Mouse (Mus musculus) liver, embryonic 14.5 days (tissue): ENCODE measurements around the gene Xrcc3. TPM values are rescaled to one million over a fixed set of nuclear protein-coding genes. Genes with fewer than 3 reads are reported as not detected.

Source experiments
- ATAC-seq: fragments of 200-750 bp; cut with Nextera tagmentation; 2 replicates; pipeline ENCODE4 v1.8.0; 2017; ENCODE audit warnings: moderate number of reproducible peaks, mild to moderate bottlenecking, moderate library complexity; ENCODE audit not compliant: insufficient read depth
- DNase-seq, 3 experiments: peaks; one replicate each; pipeline ENCODE4 v3.0.0-alpha.2; 2012 to 2013; ENCODE audit warnings: low read depth in 3 of 3, low spot score in 3 of 3
- H3K27ac ChIP-seq: fragments of 300-500 bp; sonication (generic); 2 replicates; pipeline ENCODE4 v1.5.1; 2014; ENCODE audit warnings: moderate library complexity, mild to moderate bottlenecking, control low read depth, inconsistent platforms
- H3K27me3 ChIP-seq: fragments of 300-500 bp; sonication (generic); 2 replicates; pipeline ENCODE4 v1.6.1; 2014; ENCODE audit warnings: mild to moderate bottlenecking, low read length, moderate library complexity; ENCODE audit not compliant: control insufficient read depth, insufficient read depth
- H3K36me3 ChIP-seq: fragments of 300-500 bp; sonication (generic); replicated peaks from 2 replicates; pipeline ENCODE4 v1.6.1; 2014; ENCODE audit warnings: low read depth; ENCODE audit not compliant: control insufficient read depth, insufficient read depth
- H3K4me1 ChIP-seq, 2 experiments: fragments of 200-500 bp in 1 of 2; fragments of 300-500 bp in 1 of 2; sonication (generic) in 1 of 2; replicated peaks; 2 replicates each; pipeline ENCODE4 v1.6.1; 2012 to 2014; ENCODE audit warnings: antibody characterized with exemption in 1 of 2, inconsistent platforms in 1 of 2, low read length in 1 of 2; ENCODE audit not compliant: control insufficient read depth in 2 of 2, insufficient read depth in 2 of 2
- H3K4me2 ChIP-seq: fragments of 300-500 bp; sonication (generic); 2 replicates; pipeline ENCODE4 v1.6.1; 2014; ENCODE audit warnings: low read depth, mild to moderate bottlenecking, control low read depth, moderate library complexity
- H3K4me3 ChIP-seq, 2 experiments: fragments of 200-500 bp in 1 of 2; fragments of 300-500 bp in 1 of 2; sonication (generic) in 1 of 2; 2 replicates each; pipeline ENCODE4 v1.5.1; 2012 to 2014; ENCODE audit warnings: low read depth in 2 of 2, low read length in 2 of 2, mild to moderate bottlenecking in 2 of 2, control low read depth in 1 of 2, inconsistent platforms in 1 of 2, moderate library complexity in 1 of 2; ENCODE audit not compliant: insufficient read depth in 1 of 2
- H3K9ac ChIP-seq: fragments of 300-500 bp; sonication (generic); replicated peaks from 2 replicates; pipeline ENCODE4 v1.6.1; 2014; ENCODE audit warnings: mild to moderate bottlenecking, control low read depth, moderate library complexity
- H3K9me3 ChIP-seq: fragments of 300-500 bp; sonication (generic); 2 replicates; pipeline ENCODE4 v1.6.1; 2016; ENCODE audit warnings: low read length, mixed read lengths; ENCODE audit not compliant: control insufficient read depth
- CTCF ChIP-seq: IDR thresholded peaks from 2 replicates; pipeline ENCODE4 v1.5.1; 2016; ENCODE audit warnings: antibody characterized with exemption, low read depth, control low read depth
- EP300 ChIP-seq: IDR thresholded peaks from 2 replicates; pipeline ENCODE4 v1.6.1; 2016; ENCODE audit warnings: antibody characterized with exemption, low read depth
- WGBS: fragments of 180-500 bp; shearing (Covaris S2); extraction: QIAGEN DNeasy Blood & Tissue Kit; methylation state at CpG from one replicate; pipeline ENCODE4 v1.1.7; 2014; ENCODE audit not compliant: insufficient replicate concordance; 5-methylcytosine and 5-hydroxymethylcytosine counted together
- polyA plus RNA-seq, 2 experiments: library from polyadenylated mRNA; depleted of rRNA in 1 of 2; stranded (reverse) in 1 of 2; unstranded in 1 of 2; fragments of >200 nt; fragmentation: Nextera tagmentation in 1 of 2; extraction: Ambion mirVana in 1 of 2; gene quantifications; 2 replicates each; pipeline versions ENCODE4 v1.2.1 to v1.2.3; 2012 to 2014

The Xrcc3 gene
- polyA plus RNA-seq, 2 experiments, result 6.6 to 11.7 TPM

DNA sequence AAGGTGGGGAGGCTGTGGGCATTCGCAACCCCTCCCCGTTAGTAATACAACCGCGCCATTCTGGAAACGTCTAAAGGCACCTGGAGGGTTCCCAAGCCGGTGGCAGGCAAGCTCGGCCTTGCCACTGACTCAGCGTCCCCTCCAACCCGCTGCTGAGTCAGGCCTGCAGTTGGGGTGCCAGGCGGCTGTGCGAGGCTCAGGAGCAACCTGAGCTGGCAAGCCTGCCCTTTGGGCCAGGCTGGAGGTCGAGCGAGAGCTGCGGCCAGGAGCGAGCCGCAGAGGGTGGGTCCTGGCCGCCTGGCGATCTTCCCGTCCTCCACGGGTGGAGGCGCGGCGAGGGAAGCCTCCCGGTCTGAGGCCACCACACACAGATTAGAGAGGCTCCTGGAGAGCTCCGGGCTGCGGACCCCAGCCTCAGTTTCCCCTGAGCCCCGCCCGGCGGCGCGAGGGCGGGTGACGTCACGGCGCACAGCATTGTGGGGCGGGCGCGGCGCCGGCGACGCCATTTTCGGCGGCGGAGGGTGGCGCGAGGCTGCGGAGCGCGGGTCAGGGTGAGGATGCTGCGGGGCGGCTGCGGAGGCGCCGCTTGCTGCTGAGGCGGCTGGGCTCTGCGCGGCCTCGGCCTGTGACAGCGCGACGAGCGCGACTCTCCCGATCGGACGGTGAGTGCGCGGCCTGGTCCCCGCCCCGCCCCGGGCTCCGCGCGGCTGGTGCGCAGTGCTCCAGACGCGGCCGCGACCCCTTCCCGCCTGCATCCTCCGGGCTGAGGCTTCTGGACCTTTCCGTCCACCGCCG, 55.1 kb downstream of the Xrcc3 start, which contains the start of gene Klc1:
Gene Klc1 (plus strand): TSS at position 469 of the 795 bp plus-strand sequence.
- Histone ChIP-seq H3K36me3 (no peaks in the 10 kb centered on the region), H3K27me3 (no peaks in the 10 kb centered on the region), H3K27ac (peak within 1 kb of the TSS; percentile 61), H3K9me3 (no peaks in the 10 kb centered on the region), H3K9ac (peak within 1 kb of the TSS; percentile 90), H3K4me1 (peaks cover 17% of the 10 kb centered on the region in 2 experiments), H3K4me3 (peak within 1 kb of the TSS; percentile 79 to 91), H3K4me2 (peak within 1 kb of the TSS; percentile 99)
- peak; percentile 50 to 51 (median 50) for DNase-seq
- WGBS, result under 1% methylated on average over 83 of the region's 85 CpGs
- peak; percentile 82 for ATAC-seq
- TF ChIP-seq CTCF (no peak), EP300 (no peak)

DNA sequence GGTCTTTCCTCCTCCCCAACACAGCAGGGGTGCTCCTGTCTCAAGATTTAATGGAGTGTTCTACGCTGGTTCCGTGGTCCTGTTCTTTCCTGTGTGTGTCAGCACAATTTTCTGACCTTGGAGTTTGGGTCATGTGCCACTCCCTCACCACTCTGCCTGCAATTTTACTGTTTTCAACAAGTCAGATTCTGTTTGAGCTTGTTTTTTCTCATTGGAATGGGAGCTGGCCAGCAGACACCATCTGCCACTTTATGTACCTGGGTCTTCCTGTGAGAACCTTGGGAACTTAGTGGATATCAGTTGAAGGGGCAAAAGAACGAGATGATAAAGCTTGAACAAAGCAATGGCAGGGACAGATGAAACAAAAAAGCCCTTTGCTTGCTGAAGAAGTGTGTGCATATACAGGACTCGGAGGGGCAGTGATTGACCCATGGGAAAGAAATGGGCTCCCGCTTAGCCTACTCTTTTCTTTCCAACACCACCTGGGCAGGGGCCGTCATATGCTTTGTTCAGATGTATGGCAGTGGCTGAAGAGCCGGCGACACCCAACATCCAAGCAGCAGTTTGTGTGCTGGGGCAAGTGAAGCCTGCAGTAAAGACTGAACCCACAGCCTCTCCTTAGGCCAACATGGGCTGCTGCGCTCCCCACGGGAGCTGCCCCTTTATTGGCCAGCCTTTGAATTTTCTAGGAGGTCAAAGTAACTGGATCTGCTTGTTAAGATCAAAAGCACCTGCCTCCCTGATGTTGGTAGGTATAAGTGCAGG, 55.9 kb downstream of the Xrcc3 start:
- TF ChIP-seq EP300, result no peak
- no peak for TF ChIP-seq CTCF
- ATAC-seq (no peak), DNase-seq (no peak)
- Histone ChIP-seq H3K27me3 (no peaks in the 10 kb centered on the region), H3K4me3 (peak overlapping the region; percentile 79 to 91), H3K4me1 (peaks cover 17% of the 10 kb centered on the region in 2 experiments), H3K27ac (no peak overlapping the region), H3K36me3 (no peaks in the 10 kb centered on the region), H3K4me2 (peak overlapping the region; percentile 99), H3K9me3 (no peaks in the 10 kb centered on the region), H3K9ac (peak overlapping the region; percentile 90)
- WGBS, result 49% methylated on average over 10 of the region's 10 CpGs

GRCm38 (mm10) chr12:111756698-111757082, 57.0 kb downstream of the Xrcc3 start:
- Histone ChIP-seq H3K4me2 (no peak overlapping the region), H3K4me3 (no peak overlapping the region), H3K9ac (no peak overlapping the region), H3K27ac (no peak overlapping the region), H3K9me3 (no peaks in the 10 kb centered on the region), H3K27me3 (no peaks in the 10 kb centered on the region), H3K4me1 (peaks cover 17% of the 10 kb centered on the region in 2 experiments), H3K36me3 (no peaks in the 10 kb centered on the region)
- TF ChIP-seq CTCF (no peak), EP300 (no peak)
- ATAC-seq (no peak), DNase-seq (no peak)
- 48% methylated on average over 5 of the region's 5 CpGs for WGBS

DNA sequence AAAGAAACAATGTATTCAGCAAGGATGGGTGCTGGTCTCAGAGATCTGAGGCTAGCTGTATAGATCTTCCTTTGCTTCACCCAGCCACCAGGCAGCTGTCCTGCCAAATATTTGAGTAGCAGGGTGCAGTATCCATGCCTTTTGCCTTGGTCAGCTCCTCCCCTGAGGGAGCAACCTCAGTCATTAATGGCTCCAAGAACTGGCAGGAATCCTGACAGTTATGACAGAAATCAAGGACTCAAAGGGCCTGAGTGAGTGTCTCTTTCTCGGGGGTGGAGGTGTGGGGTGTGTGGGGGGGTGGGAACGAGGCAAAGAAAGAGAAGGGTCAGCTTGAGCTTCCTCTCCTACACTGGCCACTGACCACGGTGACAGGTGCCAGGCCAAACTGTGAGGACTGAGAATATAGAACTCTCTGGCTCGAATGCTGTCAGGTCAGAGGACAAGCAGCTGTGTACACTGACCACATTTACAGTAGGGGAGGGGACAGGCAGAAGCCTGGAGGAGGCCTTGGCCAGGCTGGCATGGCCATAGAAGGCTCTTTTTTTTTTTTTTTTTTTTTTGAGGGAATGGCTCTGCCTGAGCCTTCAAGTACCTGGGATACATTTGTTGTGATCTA, 57.5 kb downstream of the Xrcc3 start:
- H3K4me1 ChIP-seq, result peaks cover 17% of the 10 kb centered on the region in 2 experiments
- TF ChIP-seq CTCF (no peak), EP300 (no peak)
- no peaks in the 10 kb centered on the region for H3K36me3 ChIP-seq
- no peak overlapping the region for H3K27ac ChIP-seq
- no peaks in the 10 kb centered on the region for H3K9me3 ChIP-seq
- no peaks in the 10 kb centered on the region for H3K27me3 ChIP-seq
- no peak overlapping the region for H3K4me3 ChIP-seq
- H3K9ac ChIP-seq, result no peak overlapping the region
- ATAC-seq (no peak), DNase-seq (no peak)
- H3K4me2 ChIP-seq, result no peak overlapping the region
- WGBS, result 36% methylated on average over 4 of the region's 4 CpGs

- no peak for ATAC-seq
- Histone ChIP-seq H3K9ac (no peak overlapping the region), H3K4me2 (no peak overlapping the region), H3K9me3 (no peaks in the 10 kb centered on the region), H3K27ac (no peak overlapping the region), H3K4me3 (no peak overlapping the region), H3K4me1 (peaks cover 14 to 17% of the 10 kb centered on the region in 2 experiments), H3K36me3 (no peaks in the 10 kb centered on the region), H3K27me3 (no peaks in the 10 kb centered on the region)
- no peak for DNase-seq
- WGBS, result 35% methylated on average over 2 of the region's 2 CpGs
- TF ChIP-seq EP300 (no peak), CTCF (no peak)
Measured at GRCm38 (mm10) chr12:111755231-111755630, 58.4 kb downstream of the Xrcc3 start.
